Mouse (Mus musculus): ENCODE data around the gene Prmt2.

- peak; percentile 80 for TF ChIP-seq CTCF (IDR thresholded peaks at IDR 0.05; ENCODE audit: low read depth)
- no peak for TF ChIP-seq EP300 (optimal IDR thresholded peaks at IDR 0.05)
These were observed 33.6 kb upstream of the Prmt2 start for GRCm38 (mm10) chr10:76271238-76271637.

Data from stomach, postnatal 0 days (tissue).